Mouse (Mus musculus) gastrocnemius, adult 18-20 months (tissue): Measurements from ENCODE around the gene Usp18. TPM values are rescaled to one million over a fixed set of nuclear protein-coding genes. Genes with fewer than 3 reads are reported as not detected.
A peak's percentile ranks its signal among the peaks of the same experiment; 100 is the strongest.

Experiments
- DNase-seq: peaks from one replicate; pipeline ENCODE4 v3.0.0; 2021; ENCODE audit warnings: low spot score
- total RNA-seq, 2 experiments: library from RNA; stranded (reverse); gene quantifications; 2 replicates each; pipeline ENCODE4 v1.2.3; 2021

The Usp18 gene
- total RNA-seq, 2 experiments from 2014 or later, result 0.91 to 1.4 TPM

DNA sequence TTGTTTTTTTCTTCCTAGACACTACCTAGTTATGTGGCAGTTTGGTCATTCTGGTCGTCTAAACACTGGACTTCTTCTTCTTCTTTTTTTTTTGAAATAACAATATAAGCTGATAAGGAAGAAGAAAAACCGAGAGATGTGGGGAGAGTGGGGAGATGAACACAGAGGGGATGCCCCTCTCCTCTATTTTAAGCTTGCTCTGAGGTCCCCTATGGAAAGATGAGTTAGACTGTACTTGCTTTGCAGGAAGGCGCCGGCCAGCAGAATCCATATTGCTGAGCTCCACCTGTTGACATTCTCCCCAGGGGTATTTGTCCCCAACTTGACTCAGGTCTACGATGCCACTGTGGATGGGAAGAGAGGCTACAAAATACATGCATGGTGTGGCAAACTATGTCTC, 21.6 kb upstream of the Usp18 start:
- DNase-seq, result no peak

DNA sequence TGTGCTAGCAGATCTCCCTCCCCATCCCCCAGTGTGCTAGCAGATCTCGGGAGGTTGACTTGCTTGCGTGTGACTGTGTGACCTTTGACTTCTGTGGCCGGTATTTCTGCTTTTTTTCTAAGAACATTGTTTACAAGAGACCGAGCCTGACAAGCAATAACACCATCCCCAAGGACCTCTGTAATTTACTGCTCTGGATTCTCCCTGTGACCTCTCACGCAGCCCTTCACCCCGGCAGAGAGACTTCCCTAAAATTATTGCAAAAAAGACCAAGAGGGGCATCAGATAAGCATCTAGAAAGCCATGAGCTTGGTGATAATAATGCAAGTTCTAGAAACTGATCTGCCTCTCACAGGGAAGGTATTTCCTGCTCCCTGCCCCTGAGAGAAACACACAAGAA, 20.7 kb upstream of the Usp18 start:
- DNase-seq, result no peak

DNA sequence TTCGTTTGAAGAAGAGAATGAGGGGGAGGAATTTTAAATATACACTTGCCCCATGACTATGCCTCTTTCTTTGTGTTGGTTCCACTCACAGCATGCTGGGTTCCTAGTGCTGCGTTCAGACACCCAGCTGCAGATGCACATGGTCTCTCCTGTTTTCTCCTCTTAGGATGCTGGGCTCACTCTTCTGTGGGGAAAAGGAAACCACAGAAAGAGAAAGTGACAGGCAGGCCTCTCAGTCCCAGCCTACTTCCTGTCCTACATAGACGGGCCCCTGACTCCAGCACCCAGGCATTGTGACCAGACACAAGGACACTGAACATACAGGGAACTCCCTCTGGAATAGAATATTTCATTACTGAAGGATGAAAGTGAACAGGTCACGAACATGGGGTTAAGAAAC, 19.7 kb upstream of the Usp18 start:
- DNase-seq, result no peak

DNA sequence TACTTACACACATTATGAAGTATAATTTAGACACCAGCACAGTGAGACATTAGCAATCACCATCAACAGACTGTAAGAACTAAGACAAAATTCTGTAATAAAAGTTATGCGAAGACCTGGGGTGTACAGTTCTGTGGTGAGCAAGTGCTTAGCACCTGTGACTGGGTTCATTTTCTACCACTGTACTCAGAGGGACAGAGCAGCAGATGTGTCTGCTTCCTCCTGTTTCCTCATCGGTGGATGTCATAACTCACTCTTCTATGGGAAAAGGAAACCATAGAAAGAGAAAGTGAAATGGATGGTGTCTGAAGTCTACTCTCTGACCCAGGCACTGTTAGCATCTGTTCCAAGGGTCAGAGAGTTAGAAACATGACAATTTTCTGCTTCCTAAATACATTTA, 19.0 kb upstream of the Usp18 start:
- DNase-seq, result no peak

DNA sequence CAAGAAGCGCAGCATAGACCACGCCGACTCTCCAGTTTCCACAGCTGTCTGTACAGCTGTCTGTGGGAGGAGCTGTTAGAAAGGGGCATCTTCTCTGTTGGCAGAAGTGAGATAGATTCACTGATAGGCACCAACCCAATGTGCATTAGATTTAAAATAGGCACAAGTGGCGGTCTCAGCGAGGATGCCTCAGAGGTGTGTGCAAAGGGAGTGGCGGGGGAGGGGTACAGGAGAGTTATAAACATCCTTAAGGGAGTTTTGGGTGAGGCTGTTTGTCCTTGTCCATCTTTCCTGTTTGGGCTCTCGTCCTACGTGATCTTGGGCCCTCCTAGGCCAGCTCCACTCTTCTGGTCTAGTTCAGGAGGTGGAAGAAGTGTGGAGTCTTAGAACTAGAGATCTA, 17.3 kb upstream of the Usp18 start:
- DNase-seq, result no peak

DNA sequence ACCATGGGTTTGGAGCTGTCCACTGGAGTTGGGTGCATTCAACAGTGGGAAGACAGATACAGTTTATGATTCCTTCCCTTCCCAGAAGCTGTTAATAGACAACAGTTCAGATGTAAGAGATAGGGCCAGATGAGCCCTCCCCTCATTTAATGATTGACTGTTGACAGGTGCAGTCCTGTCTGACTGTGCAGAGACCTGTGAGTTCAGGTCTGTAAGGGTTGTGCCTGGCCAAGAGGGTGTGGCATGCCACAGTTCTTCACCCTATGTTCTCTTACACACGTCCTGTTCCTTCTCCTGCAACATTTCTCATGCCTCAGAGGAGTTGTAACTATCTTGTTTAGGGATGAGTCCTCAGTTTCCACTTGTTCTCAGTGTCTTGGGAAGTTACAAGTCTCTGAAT, 13.1 kb upstream of the Usp18 start:
- DNase-seq, result no peak

DNA sequence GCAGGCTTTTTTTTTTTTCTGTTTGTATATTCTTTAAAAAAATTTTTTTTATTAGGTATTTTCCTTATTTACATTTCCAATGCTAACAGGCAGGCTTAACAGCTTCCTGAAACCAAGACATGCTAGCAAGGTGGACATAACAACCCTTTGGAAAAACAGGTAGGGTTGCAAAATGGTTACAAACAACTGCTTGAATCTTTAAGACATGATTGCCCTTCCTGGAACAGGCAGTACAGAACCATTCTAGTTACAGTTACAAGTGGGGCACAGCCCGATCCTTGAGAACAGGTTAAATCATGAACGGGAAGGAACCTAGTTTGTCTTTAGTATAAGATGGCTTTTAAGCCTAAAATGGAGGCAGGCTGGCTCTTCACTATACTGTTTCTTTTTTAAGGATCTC, 9.3 kb upstream of the Usp18 start:
- no peak for DNase-seq

DNA sequence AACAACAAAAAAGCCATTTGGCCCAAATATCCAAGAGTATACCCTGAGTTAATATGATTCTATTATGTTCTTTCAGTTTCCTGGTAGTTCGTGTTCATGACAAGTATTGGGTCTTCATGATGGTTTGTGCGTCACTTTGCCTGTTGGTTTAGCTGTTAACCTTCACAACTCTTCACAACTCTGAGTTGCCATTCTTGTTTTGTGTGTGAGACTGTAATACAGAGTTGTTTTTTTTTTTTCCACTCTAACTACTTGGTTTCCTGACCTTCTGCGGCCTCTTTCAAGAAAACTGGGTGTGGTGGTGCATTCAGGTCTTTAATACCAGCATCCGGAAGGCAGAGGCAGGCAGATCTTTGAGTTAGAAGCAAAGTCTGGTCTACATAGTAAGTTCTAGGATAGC, 7.5 kb upstream of the Usp18 start:
- DNase-seq, result no peak

DNA sequence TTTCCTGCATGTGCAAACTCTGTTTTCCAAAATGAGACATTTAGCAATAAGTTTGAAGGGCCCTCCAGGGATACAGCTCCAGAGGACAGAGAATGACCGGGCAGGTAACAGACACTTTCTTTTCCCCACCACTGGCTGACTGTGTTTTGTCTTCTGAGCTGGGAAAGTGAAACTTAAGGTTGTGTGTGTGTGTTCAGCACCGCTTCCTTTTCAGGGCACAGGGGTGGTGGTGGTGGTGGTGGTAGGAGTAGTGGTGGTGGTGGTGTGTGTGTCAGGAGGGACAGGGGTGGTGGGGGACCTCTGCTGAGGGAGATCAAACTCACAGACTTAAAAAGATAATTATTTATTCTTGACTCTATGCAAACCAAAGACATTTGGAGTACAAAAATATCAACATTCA, 3.9 kb upstream of the Usp18 start:
- no peak for DNase-seq

DNA sequence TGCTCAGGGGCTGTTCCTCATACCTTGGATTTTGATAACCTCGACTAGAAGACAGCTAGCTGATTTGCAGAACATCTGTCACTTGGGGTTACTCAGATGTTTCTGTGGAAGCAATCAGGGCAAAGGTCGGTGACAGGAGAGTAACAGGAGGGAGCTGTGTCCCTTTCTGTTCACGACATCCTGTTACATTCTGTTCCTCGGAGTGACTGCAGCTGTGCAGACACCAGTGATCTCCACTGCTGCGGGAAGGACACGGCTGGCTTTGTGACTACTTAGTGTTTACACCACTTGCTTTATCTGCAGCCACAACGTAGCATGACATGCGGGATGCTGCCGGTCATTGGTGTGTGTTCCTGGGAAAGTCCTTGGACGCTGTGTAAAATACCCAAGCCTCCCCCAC, 2.5 kb upstream of the Usp18 start:
- DNase-seq, result no peak

DNA sequence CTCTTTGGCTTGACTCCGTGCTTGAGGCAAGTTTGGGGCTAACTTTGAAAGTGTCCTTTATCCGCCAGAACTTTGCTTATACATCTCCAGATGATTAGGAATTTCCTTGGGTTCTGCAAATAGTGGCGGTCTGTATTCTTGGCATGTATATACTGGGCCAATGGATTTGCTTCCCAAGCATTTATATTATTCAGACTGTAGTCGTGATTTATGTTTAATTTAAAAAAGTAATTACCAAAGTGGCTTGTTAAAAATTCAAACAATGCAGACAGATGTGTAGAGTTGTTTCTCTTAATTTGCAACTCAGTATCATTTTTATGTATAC, 293 bp downstream of the Usp18 start:
- no peak for DNase-seq

DNA sequence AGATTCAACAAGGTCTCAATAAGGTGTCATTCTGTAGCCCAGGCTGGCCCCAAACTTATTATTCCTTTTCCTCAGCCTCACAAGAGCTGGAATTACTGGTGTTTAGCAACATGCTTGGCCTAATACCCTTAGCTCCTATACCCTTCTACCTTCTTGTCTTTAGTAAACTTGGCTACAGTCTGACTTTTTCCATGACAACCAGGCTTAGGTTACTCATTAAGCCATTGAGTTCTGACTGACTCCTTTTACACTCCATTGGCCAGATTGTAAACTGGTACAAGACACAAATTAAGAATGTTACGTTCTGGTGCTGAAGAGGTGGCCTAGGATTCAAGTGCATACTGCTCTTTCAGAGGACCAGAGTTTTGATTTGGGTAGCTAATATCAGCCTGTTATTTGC, 4.7 kb downstream of the Usp18 start:
- DNase-seq, result no peak

DNA sequence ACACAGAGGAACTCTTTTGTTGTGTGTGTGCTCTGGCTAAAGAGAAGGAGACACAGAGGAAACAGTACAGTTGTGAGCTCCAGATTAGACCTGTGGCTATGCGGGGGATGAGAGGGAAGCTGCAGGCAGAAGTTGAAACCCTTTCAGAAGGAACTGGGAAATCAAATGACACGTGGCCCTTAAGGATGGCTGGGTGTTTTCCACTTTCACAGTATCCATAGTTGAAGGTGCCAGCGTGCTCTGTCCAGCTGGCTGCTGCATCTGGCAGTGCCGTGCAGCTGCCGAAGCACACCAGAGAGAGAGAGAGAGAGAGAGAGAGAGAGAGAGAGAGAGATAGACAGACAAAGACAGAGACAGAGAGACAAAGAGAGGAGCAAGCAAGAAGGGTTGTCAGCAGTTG, 5.5 kb downstream of the Usp18 start:
- no peak for DNase-seq

DNA sequence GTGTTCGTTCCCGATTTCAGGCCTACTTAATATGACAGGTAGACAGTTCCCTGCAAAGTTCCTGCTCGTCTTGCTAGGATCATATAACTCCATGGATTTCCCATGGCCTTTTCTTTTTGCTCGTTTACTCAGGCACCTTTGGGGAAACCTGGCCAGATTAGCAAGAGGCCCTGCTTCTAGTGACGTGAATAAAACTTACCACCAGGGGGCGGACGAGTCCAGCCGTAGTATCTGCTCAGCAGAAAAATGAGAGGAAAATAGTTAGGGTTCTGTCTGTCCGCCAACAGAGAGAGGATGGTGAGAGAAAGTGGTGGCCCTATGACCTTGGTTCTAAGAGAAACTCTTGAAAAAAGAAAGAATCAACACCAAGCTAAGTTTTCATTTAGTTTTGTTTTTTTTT, 14.8 kb downstream of the Usp18 start:
- peak; percentile 69 for DNase-seq

DNA sequence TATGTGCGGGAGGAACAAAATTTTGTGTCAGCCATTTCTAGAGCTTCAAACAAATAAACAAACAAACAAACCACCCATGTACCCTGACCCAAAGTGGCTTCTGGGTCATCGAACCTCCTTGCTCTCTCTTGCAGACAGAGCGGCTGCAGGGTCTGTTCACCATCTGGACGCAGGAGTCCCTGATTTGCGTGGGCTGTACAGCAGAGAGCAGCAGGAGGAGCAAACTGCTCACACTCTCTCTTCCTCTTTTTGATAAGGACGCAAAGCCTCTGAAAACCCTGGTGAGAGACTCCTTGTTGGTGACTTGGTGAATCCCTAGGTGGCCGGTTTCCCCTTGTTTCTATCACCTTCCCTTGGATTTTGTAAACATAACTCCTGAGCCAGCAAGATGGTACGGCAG, 15.5 kb downstream of the Usp18 start:
- DNase-seq, result no peak

DNA sequence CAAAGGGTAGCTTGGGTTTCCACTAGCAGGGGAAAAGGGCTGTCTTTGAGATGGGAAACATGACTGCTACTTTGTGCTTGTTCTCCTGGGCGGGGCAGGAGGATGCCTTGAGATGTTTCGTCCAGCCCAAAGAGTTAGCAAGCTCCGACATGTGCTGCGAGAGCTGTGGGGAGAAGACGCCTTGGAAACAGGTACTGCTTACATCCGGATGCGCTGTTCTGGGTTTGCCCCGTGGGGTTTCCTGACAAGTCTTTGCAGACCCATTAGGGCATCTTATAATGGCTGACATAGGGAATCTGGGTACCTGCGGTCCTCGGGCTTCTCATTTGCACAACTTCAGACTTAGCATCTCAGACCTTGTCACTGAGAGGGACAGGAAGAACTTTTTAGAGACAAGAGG, 16.3 kb downstream of the Usp18 start:
- no peak for DNase-seq

DNA sequence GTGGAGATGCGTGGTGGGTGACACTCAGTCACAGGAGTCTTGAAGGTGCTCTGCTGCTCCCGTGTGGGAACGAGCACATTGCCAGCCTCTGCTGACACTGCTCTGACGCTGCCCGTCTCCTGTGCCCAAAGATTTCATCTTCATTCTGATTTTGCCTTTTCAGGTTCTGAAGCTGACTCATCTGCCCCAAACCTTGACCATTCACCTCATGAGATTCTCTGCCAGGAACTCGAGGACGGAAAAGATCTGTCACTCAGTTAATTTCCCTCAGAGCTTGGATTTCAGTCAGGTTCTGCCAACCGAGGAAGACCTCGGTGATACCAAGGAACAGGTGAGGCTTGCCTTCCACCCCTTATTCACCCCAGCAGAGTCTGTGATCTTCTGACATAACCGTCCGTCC, 16.8 kb downstream of the Usp18 start:
- no peak for DNase-seq

DNA sequence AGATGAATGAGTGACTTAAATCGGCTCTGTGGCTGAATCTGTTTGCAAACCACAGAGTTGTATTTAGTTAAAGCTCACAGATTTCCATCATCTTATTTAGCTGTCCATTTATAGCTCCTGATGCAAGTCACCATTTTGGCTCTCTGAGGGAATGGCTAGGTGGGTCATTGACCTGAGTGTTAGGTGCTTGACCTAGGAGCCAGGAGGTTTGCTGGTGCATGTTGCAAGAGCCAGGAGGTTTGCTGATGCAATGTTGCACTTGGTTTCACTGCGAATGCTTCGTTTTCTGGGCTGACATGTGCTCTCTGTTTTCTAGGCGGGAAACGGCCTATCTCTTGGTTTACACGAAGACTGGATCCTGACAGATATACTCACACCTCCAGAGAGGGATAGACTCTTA, 24.4 kb downstream of the Usp18 start:
- no peak for DNase-seq

DNA sequence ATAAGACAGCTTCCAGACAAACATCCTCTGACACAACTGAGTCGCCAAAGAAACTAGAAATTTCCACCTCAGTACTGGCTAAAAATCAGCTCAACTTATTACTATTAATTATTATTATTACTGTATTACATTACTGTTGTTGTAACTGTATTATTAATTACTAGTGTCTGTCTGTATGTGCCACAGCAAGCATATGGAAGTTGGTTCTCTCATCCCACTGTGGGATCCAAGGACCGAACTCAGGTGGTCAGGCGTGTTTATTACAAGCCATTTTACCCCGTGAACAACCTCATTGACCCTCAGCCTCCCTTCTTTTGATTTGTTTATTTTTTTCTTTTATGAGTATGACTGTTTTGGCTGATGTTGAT, 26.0 kb downstream of the Usp18 start:
- DNase-seq, result no peak

DNA sequence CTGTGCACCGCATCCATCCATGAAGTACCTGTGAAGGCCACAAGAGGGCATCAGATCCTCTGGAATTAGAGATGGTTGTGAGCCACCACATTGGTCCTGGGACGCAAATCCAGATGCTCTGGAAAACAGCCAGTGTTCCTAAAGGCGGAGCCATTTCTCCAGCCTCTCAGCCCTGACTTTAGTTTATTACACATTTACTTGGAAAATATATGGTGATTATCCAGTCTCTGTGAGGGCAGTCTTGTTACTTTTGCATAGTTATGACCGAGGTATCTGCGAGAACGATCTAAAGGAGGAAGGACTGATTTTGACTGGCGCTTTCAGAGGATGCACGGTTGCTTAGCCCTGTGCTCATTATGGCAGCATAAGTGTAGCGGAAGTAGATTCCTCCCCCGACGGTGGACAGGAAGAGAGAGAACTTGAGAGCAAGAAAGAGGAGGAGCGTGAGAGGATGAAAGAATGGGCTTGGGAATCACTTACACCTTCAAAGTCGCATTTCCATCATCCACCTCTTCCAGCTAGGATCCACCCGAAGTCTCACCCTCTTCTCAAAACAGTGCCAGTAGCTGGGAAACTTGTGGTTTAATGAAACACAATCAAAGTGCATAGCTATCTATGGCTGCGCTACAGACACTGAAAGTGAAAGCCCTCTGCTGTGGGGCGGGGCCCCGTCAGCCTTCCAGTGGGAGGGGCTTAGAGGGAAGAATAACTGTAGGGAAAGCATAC, 26.5 kb downstream of the Usp18 start:
- peak; percentile 89 for DNase-seq

DNA sequence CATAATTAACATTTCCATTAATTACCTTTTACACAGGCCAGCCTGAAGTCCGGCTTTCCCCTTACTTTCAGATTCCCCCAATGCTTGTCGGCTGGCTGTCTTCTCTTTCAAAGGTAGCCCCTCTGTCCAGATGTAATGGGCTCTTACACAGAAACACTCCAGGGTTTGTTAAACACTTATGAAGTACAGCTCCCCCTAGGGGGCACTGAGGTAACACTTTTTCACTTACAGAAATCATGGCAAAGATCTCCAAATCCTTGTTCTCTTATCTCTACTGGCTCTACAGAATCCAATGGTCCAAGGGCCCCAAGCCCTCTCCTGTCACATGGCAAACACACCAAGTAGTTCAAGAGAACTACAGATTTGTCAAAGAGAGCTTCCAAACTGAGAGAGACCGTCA, 28.6 kb downstream of the Usp18 start:
- DNase-seq, result peak; percentile 33

DNA sequence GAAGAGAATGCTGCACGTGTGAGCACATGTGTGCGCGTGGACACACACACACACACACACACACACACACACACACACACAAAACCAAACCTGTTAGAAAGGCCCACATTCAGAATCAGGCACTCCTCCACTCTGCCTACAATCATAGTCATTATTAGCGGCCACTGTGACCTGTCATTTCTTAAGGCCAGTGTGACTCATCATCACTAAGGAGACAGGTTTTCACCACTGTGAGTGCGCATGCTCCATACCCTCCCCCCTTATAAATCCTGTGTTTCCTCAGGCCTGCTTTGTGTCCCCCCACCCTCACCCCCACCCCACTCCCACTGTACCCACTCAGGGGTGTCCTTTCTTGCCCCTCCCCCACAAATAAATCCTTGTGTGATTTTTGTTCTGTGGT, 38.4 kb downstream of the Usp18 start:
- DNase-seq, result no peak

DNA sequence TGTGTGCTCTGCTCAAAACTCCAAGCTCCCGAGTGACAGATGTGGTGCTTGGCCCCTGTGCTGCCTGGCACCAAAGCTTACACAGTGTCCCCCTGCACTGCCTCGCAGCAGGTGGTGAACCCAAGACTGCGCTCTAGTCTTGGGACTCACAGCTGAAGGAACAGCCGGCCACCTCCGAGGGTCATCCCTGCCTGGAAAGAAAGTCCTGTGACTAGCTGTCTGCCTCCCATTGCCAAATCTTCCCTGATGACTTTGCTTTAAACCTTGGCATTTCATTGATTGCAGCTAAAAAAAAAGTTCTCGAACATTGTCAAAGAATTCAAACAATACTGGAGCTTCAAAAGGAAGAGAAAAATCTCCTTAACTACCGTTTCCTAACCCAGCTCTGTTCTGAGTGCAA, 53.6 kb downstream of the Usp18 start:
- no peak for DNase-seq

DNA sequence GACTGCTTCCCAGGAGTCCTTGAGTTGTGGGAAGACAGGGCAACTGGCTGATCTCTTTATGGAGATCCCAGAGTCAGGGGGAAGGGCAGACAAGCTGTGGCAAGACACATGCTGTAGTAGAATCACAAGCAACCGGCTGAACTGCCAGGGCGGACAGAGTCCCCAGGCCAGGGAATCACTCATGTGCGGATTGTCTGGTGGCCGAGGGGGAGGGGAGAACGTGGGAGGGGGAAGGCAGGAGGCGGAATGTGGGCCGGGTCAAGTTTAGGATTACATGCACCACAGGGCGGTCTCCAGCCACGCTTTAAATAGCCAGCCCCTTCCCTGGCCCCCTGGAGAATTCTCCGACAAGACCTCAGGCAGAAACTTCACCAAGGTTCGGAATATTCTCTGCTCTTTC, 54.2 kb downstream of the Usp18 start, which contains the start of gene Slc6a13:
Gene Slc6a13, plus strand, starts transcription at position 274 of the 400 bp plus-strand sequence.
- DNase-seq, result peak; percentile 24
